Mouse (Mus musculus) lung, embryonic 15.5 days (tissue): ENCODE measurements around the gene Vmn1r173. TPM values are rescaled to one million over a fixed set of nuclear protein-coding genes. Genes with fewer than 3 reads are reported as not detected.
"Not testable (repeated sequence)": the region's sequence is repeated elsewhere in the genome, so short reads cannot be mapped to it uniquely, and the experiment has no call there.

ENCODE experiments used
- ATAC-seq: fragments of 200-750 bp; cut with Nextera tagmentation; 2 replicates; pipeline ENCODE4 v1.8.0; 2017; ENCODE audit warnings: moderate number of reproducible peaks, borderline replicate concordance; ENCODE audit not compliant: low FRiP score, low TSS enrichment; ENCODE audit errors: extremely low read depth
- H3K27ac ChIP-seq: fragments of 300-500 bp; sonication (generic); 2 replicates; pipeline ENCODE4 v1.5.1; 2015; ENCODE audit warnings: moderate library complexity, mild to moderate bottlenecking, inconsistent platforms
- H3K27me3 ChIP-seq: fragments of 300-500 bp; sonication (generic); 2 replicates; pipeline ENCODE4 v1.6.1; 2015; ENCODE audit warnings: inconsistent platforms
- H3K36me3 ChIP-seq: fragments of 300-500 bp; sonication (generic); 2 replicates; pipeline ENCODE4 v1.6.1; 2015; ENCODE audit warnings: inconsistent platforms
- H3K4me1 ChIP-seq: fragments of 300-500 bp; sonication (generic); 2 replicates; pipeline ENCODE4 v1.6.1; 2015; ENCODE audit warnings: inconsistent platforms
- H3K4me2 ChIP-seq: fragments of 300-500 bp; sonication (generic); 2 replicates; pipeline ENCODE4 v1.6.1; 2015; ENCODE audit warnings: inconsistent platforms, mild to moderate bottlenecking, moderate library complexity
- H3K4me3 ChIP-seq: fragments of 300-500 bp; sonication (generic); 2 replicates; pipeline ENCODE4 v1.5.1; 2015; ENCODE audit warnings: mild to moderate bottlenecking, inconsistent platforms
- H3K9ac ChIP-seq: fragments of 300-500 bp; sonication (generic); 2 replicates; pipeline ENCODE4 v1.6.1; 2015; ENCODE audit warnings: inconsistent platforms
- H3K9me3 ChIP-seq: fragments of 300-500 bp; sonication (generic); 2 replicates; pipeline ENCODE4 v1.6.1; 2016; ENCODE audit warnings: inconsistent platforms
- WGBS: fragments of 180-500 bp; shearing (Covaris S2); methylation state at CpG from one replicate; pipeline ENCODE4 v1.1.7; 2015; 5-methylcytosine and 5-hydroxymethylcytosine counted together
- polyA plus RNA-seq: library from polyadenylated mRNA; unstranded; fragments of >200 nt; fragmentation: Nextera tagmentation; extraction: Ambion mirVana; gene quantifications from 2 replicates; pipeline ENCODE4 v1.2.1, GENCODE M21; 2015

The Vmn1r173 gene
- not detected in 2 replicates for polyA plus RNA-seq

DNA sequence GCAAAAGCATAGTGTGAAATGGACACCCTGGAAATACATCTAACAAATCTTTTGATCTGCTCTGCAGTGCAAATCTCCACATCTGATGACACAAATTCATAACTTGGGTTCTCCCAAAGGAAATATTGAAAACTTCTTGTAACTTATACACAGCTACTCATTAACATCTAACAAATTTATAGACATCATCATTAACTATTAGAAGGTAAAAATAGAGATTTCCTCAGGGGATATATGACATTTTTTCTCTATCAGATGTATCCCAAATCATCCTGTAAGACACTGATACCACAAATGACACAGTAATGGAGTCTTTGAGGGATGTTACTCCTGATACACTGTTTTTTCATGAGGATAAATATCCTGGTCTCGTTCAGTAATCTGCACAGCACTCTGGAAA, at the start of gene Vmn1r173:
Gene Vmn1r173 (plus strand): TSS at position 301 of the 400 bp plus-strand sequence.
- H3K4me1 ChIP-seq, ATAC-seq, H3K4me2 ChIP-seq, H3K27me3 ChIP-seq, H3K9ac ChIP-seq, H3K9me3 ChIP-seq, H3K4me3 ChIP-seq, H3K27ac ChIP-seq, H3K36me3 ChIP-seq: not testable (repeated sequence)
- 39% methylated on average over 1 of the region's 1 CpGs for WGBS

DNA sequence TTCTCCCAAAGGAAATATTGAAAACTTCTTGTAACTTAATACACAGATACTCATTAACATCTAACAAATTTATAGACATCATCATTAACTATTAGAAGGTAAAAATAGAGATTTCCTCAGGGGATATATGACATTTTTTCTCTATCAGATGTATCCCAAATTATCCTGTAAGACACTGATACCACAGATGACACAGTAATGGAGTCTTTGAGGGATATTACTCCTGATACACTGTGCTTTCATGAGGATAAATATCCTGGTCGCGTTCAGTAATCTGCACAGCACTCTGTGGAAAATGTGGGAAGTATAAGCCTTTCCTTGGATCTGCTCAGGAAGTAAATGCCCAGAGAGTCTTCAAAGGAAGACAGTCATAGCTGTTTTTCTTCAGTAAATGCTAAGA, 42.5 kb upstream of the Vmn1r173 start, which contains the start of gene Vmn1r172:
Gene Vmn1r172 (plus strand): TSS at position 301 of the 400 bp plus-strand sequence.
- Histone ChIP-seq H3K36me3 (no peaks in the 10 kb centered on the region), H3K27ac (no peak within 1 kb of the TSS), H3K27me3 (no peaks in the 10 kb centered on the region), H3K9me3 (no peaks in the 10 kb centered on the region), H3K4me3 (no peak within 1 kb of the TSS), H3K4me1 (no peaks in the 10 kb centered on the region), H3K9ac (no peak within 1 kb of the TSS), H3K4me2 (no peak within 1 kb of the TSS)
- WGBS = 70% methylated on average over 2 of the region's 2 CpGs
- no peak for ATAC-seq

- H3K9me3 ChIP-seq, H3K36me3 ChIP-seq, ATAC-seq, H3K27ac ChIP-seq, H3K9ac ChIP-seq, H3K27me3 ChIP-seq, H3K4me1 ChIP-seq, H3K4me2 ChIP-seq, H3K4me3 ChIP-seq: not testable (repeated sequence)
- 32% methylated on average over 1 of the region's 1 CpGs for WGBS
Measured at GRCm38 (mm10) chr7:23751970-23752369, 51.5 kb downstream of the Vmn1r173 start, which contains the start of gene Vmn1r174. Vmn1r174 (plus strand) TSS chr7:23752270.

Other genes starting within 250 kb of the Vmn1r173 start
- gene Vmn1r167, start 193.5 kb upstream of the Vmn1r173 start, polyA plus RNA-seq = not detected in 2 replicates
- not detected in 2 replicates for gene Vmn1r168, start 161.0 kb upstream of the Vmn1r173 start, polyA plus RNA-seq
- not detected in 2 replicates for gene Vmn1r169, start 125.2 kb upstream of the Vmn1r173 start, polyA plus RNA-seq
- not detected in 2 replicates for gene Vmn1r170, start 94.5 kb upstream of the Vmn1r173 start, polyA plus RNA-seq
- gene Vmn1r171, start 70.0 kb upstream of the Vmn1r173 start, polyA plus RNA-seq = not detected in 2 replicates
- gene Vmn1r172, start 42.4 kb upstream of the Vmn1r173 start, polyA plus RNA-seq = not detected in 2 replicates
- not detected in 2 replicates for gene Vmn1r174, start 51.6 kb downstream of the Vmn1r173 start, polyA plus RNA-seq
- gene Vmn1r175, start 109.9 kb downstream of the Vmn1r173 start, polyA plus RNA-seq = not detected in 2 replicates
- not detected in 2 replicates for gene Vmn1r176, start 136.7 kb downstream of the Vmn1r173 start, polyA plus RNA-seq
- not detected in 2 replicates for gene Vmn1r177, start 165.7 kb downstream of the Vmn1r173 start, polyA plus RNA-seq
- gene Vmn1r178, start 191.3 kb downstream of the Vmn1r173 start, polyA plus RNA-seq = not detected in 2 replicates
- gene Vmn1r179, start 226.3 kb downstream of the Vmn1r173 start, polyA plus RNA-seq = not detected in 2 replicates
- gene Vmn1r180, start 249.9 kb downstream of the Vmn1r173 start, polyA plus RNA-seq = not detected in 2 replicates